20 mouse cellular contexts compared by ENCODE assay signal in the genomic region with DNA sequence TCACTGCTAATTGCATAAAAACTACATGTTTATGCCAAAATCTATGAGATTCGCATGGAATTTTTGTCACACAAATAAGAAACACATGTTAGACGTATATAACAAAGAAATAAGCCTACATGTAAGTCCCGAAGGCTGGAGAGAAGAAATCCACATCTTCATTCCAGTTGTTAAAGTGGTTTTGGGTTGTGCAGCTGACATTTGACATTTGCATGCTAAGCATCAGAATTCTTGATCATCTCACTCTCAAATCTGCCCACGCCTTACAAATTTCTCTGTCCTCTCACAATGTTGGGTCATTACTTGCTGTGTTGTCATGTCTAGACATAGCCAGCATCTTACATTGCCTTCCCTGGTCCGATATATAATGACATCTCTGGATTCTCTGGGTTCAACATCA. TPM values are rescaled to one million over a fixed set of nuclear protein-coding genes. Genes with fewer than 3 reads are reported as not detected.
A peak's percentile ranks its signal among the peaks of the same experiment; 100 is the strongest.
DNase-seq lines count a peak whose midpoint lies in the region; ATAC-seq and TF ChIP-seq lines count a peak whose summit lies in the region.
"Had no signal": no experiment of that assay in that cellular context is flagged by ENCODE, and none has a peak within 500 bp of the region (broad histone marks: within the 10 kb centered on the region; RNA-seq: fewer than 3 reads in every experiment).

No protein-coding gene starts in this region.

- no peak for ATAC-seq in embryonic facial prominence, embryonic 12.5 days (ENCODE audit: insufficient number of reproducible peaks, insufficient read depth, low FRiP score, low TSS enrichment)
- no peak for ATAC-seq in embryonic facial prominence, embryonic 13.5 days (ENCODE audit: insufficient number of reproducible peaks, insufficient read depth, low FRiP score, low TSS enrichment, low read depth)
- no peak for ATAC-seq in embryonic facial prominence, embryonic 15.5 days (ENCODE audit: insufficient number of reproducible peaks, low FRiP score, low TSS enrichment, low read depth)
- ATAC-seq in midbrain, embryonic 11.5 days (ENCODE audit: low FRiP score) = no peak
- ATAC-seq: activated CD4-positive, CD25-positive, alpha-beta regulatory T cell, adult 4 months; forebrain, embryonic 13.5 days; forebrain, embryonic 15.5 days; forebrain, postnatal 0 days had no signal

- 41% methylated on average over 5 of the region's 5 CpGs for WGBS in embryonic facial prominence, embryonic 12.5 days
- 85% methylated on average over 5 of the region's 5 CpGs for WGBS in embryonic facial prominence, embryonic 10.5 days
- WGBS in embryonic facial prominence, embryonic 13.5 days = 42% methylated on average over 5 of the region's 5 CpGs
- 40% methylated on average over 5 of the region's 5 CpGs for WGBS in embryonic facial prominence, embryonic 15.5 days
- WGBS in heart, adult 2 months = 82% methylated on average over 5 of the region's 5 CpGs
- 82% methylated on average over 5 of the region's 5 CpGs for WGBS in midbrain, embryonic 11.5 days

- H3K9me3 ChIP-seq in embryonic facial prominence, embryonic 12.5 days = no peaks in the 10 kb centered on the region
- H3K9me3 ChIP-seq in embryonic facial prominence, embryonic 10.5 days = no peaks in the 10 kb centered on the region
- no peaks in the 10 kb centered on the region for H3K9me3 ChIP-seq in embryonic facial prominence, embryonic 13.5 days
- no peaks in the 10 kb centered on the region for H3K9me3 ChIP-seq in embryonic facial prominence, embryonic 15.5 days (replicated peaks)
- H3K9me3 ChIP-seq in midbrain, embryonic 11.5 days (ENCODE audit: control insufficient read depth, low read length) = no peaks in the 10 kb centered on the region
- H3K9me3 ChIP-seq: forebrain, embryonic 13.5 days; forebrain, embryonic 15.5 days had no signal

- intact Hi-C loops in heart, adult 2 months (cut with DNase I) = loop anchor here (10.0 kb wide), 1 partner anchor 398 kb away; no protein-coding TSS in a partner anchor

- H3K79me2 ChIP-seq in heart, adult 2 months (replicated peaks; ENCODE audit: control insufficient read depth, insufficient read depth, low read length) = no peaks in the 10 kb centered on the region

- H3K9ac ChIP-seq in embryonic facial prominence, embryonic 12.5 days = no peak overlapping the region
- no peak overlapping the region for H3K9ac ChIP-seq in embryonic facial prominence, embryonic 13.5 days
- H3K9ac ChIP-seq in embryonic facial prominence, embryonic 15.5 days = no peak overlapping the region
- H3K9ac ChIP-seq in heart, adult 2 months (ENCODE audit: low read depth, low read length) = no peak overlapping the region
- no peak overlapping the region for H3K9ac ChIP-seq in midbrain, embryonic 11.5 days (ENCODE audit: low read length)
- H3K9ac ChIP-seq: forebrain, embryonic 13.5 days; forebrain, embryonic 15.5 days; forebrain, postnatal 0 days had no signal

- no peak for DNase-seq in embryonic facial prominence, embryonic 10.5 days (ENCODE audit: low spot score)
- no peak for DNase-seq in lung, postnatal 14 days
- no peak for DNase-seq in heart, adult 2 months
- DNase-seq in midbrain, embryonic 11.5 days (ENCODE audit: low spot score, missing footprints) = no peak
- DNase-seq: adrenal gland, adult 8-10 months; adrenal gland, postnatal 14 days; adrenal gland, postnatal 36 days; cerebellum, adult 11-12 months; cerebellum, adult 2 months; cerebellum, adult 9-10 months; cerebellum, postnatal 10 days; cerebellum, postnatal 25 days; forebrain, postnatal 0 days had no signal

- no peaks in the 10 kb centered on the region for H3K36me3 ChIP-seq in embryonic facial prominence, embryonic 12.5 days
- H3K36me3 ChIP-seq in embryonic facial prominence, embryonic 10.5 days (replicated peaks) = no peaks in the 10 kb centered on the region
- H3K36me3 ChIP-seq in embryonic facial prominence, embryonic 13.5 days = no peaks in the 10 kb centered on the region
- H3K36me3 ChIP-seq in embryonic facial prominence, embryonic 15.5 days = no peaks in the 10 kb centered on the region
- no peaks in the 10 kb centered on the region for H3K36me3 ChIP-seq in heart, adult 2 months (ENCODE audit: control insufficient read depth, insufficient read depth, low read length)
- no peaks in the 10 kb centered on the region for H3K36me3 ChIP-seq in midbrain, embryonic 11.5 days (ENCODE audit: control insufficient read depth, insufficient read depth, low read length)
- H3K36me3 ChIP-seq: forebrain, embryonic 15.5 days had no signal

- H3K27ac ChIP-seq in embryonic facial prominence, embryonic 12.5 days = peak overlapping the region; percentile 77
- no peak overlapping the region for H3K27ac ChIP-seq in embryonic facial prominence, embryonic 10.5 days (replicated peaks)
- peak overlapping the region; percentile 88 for H3K27ac ChIP-seq in embryonic facial prominence, embryonic 13.5 days
- peak overlapping the region; percentile 82 for H3K27ac ChIP-seq in embryonic facial prominence, embryonic 15.5 days (replicated peaks)
- no peak overlapping the region for H3K27ac ChIP-seq in heart, adult 2 months
- no peak overlapping the region for H3K27ac ChIP-seq in midbrain, embryonic 11.5 days (ENCODE audit: low read depth, low read length)
- H3K27ac ChIP-seq: forebrain, embryonic 13.5 days; forebrain, embryonic 15.5 days had no signal

- H3K27me3 ChIP-seq in embryonic facial prominence, embryonic 12.5 days = no peaks in the 10 kb centered on the region
- H3K27me3 ChIP-seq in embryonic facial prominence, embryonic 10.5 days (replicated peaks; ENCODE audit: low read depth, poor library complexity, severe bottlenecking) = no peaks in the 10 kb centered on the region
- no peaks in the 10 kb centered on the region for H3K27me3 ChIP-seq in embryonic facial prominence, embryonic 13.5 days
- H3K27me3 ChIP-seq in embryonic facial prominence, embryonic 15.5 days = no peaks in the 10 kb centered on the region
- H3K27me3 ChIP-seq in heart, adult 2 months (ENCODE audit: control insufficient read depth, insufficient read depth, low read length) = no peaks in the 10 kb centered on the region
- H3K27me3 ChIP-seq in midbrain, embryonic 11.5 days (ENCODE audit: control insufficient read depth, insufficient read depth, low read length) = no peaks in the 10 kb centered on the region
- H3K27me3 ChIP-seq: forebrain, embryonic 13.5 days; forebrain, embryonic 15.5 days had no signal

- 0 out of 2 replicates have a peak, but pooled peaks cover 3% of the 10 kb centered on the region for H3K4me1 ChIP-seq in embryonic facial prominence, embryonic 12.5 days
- H3K4me1 ChIP-seq in embryonic facial prominence, embryonic 10.5 days = no peaks in the 10 kb centered on the region
- H3K4me1 ChIP-seq in embryonic facial prominence, embryonic 13.5 days = peaks cover 11% of the 10 kb centered on the region
- H3K4me1 ChIP-seq in embryonic facial prominence, embryonic 15.5 days = 0 out of 2 replicates have a peak, but pooled peaks cover 6% of the 10 kb centered on the region
- no peaks in the 10 kb centered on the region for H3K4me1 ChIP-seq in heart, adult 2 months (ENCODE audit: control insufficient read depth, insufficient read depth, low read length)
- H3K4me1 ChIP-seq in midbrain, embryonic 11.5 days (ENCODE audit: control insufficient read depth, insufficient read depth, low read length) = no peaks in the 10 kb centered on the region
- H3K4me1 ChIP-seq: forebrain, embryonic 13.5 days; forebrain, embryonic 15.5 days had no signal

- TF ChIP-seq EP300 in heart, adult 2 months (IDR thresholded peaks at IDR 0.05; ENCODE audit: insufficient read depth, low read depth, low read length) = no peak

- TF ChIP-seq CTCF in heart, adult 2 months (IDR thresholded peaks at IDR 0.05) = no peak

- no peak overlapping the region for H3K4me3 ChIP-seq in embryonic facial prominence, embryonic 12.5 days
- no peak overlapping the region for H3K4me3 ChIP-seq in embryonic facial prominence, embryonic 10.5 days
- H3K4me3 ChIP-seq in embryonic facial prominence, embryonic 13.5 days = no peak overlapping the region
- no peak overlapping the region for H3K4me3 ChIP-seq in embryonic facial prominence, embryonic 15.5 days (replicated peaks)
- no peak overlapping the region for H3K4me3 ChIP-seq in heart, adult 2 months
- no peak overlapping the region for H3K4me3 ChIP-seq in midbrain, embryonic 11.5 days (ENCODE audit: low read depth, low read length)
- H3K4me3 ChIP-seq: forebrain, embryonic 13.5 days; forebrain, embryonic 15.5 days had no signal

- TF ChIP-seq POLR2A in heart, adult 2 months (IDR thresholded peaks at IDR 0.05; ENCODE audit: insufficient read depth, low read depth, low read length) = no peak

- H3K4me2 ChIP-seq in embryonic facial prominence, embryonic 12.5 days (replicated peaks) = no peak overlapping the region
- 0 out of 2 replicates have a peak overlapping the region, but pooled peaks have one; percentile 35 for H3K4me2 ChIP-seq in embryonic facial prominence, embryonic 13.5 days
- no peak overlapping the region for H3K4me2 ChIP-seq in embryonic facial prominence, embryonic 15.5 days (replicated peaks)
- H3K4me2 ChIP-seq in midbrain, embryonic 11.5 days = no peak overlapping the region
- H3K4me2 ChIP-seq: forebrain, embryonic 13.5 days; forebrain, embryonic 15.5 days had no signal

RNA-seq across cellular contexts. Expression of gene Anxa1, which starts 24.2 kb away (rescaled TPM):
- 34.4 and 34.6 TPM in 2 replicates for polyA plus RNA-seq in embryonic facial prominence, embryonic 12.5 days (2016; fragmentation: Nextera tagmentation; extraction: Ambion mirVana)
- polyA plus RNA-seq in embryonic facial prominence, embryonic 10.5 days (2016; fragmentation: Nextera tagmentation; extraction: Ambion mirVana) = 0.92 and 4.3 TPM in 2 replicates
- polyA plus RNA-seq in embryonic facial prominence, embryonic 13.5 days (2015; fragmentation: Nextera tagmentation; extraction: Ambion mirVana) = 170 and 203 TPM in 2 replicates
- polyA plus RNA-seq in embryonic facial prominence, embryonic 15.5 days (2015; fragmentation: Nextera tagmentation; extraction: Ambion mirVana) = 565 and 632 TPM in 2 replicates
- total RNA-seq in heart, adult 2 months (2021) = 10 to 100 TPM; 17.3 to 19.9 TPM
- 10.4 and 13.6 TPM in 2 replicates for polyA plus RNA-seq in heart, adult 2 months (2012; rRNA removed)
- polyA plus RNA-seq in midbrain, embryonic 11.5 days (2014; fragmentation: Nextera tagmentation; extraction: Ambion mirVana) = 2.6 and 3.7 TPM in 2 replicates
- total RNA-seq: MEL had no signal

Comparison
In these comparisons a context has a peak if more than half of its experiments do, and no peak if none do; other contexts are left out.
1. H3K27ac ChIP-seq: peak in embryonic facial prominence, embryonic 12.5 days (single experiment), embryonic facial prominence, embryonic 13.5 days (single experiment) and embryonic facial prominence, embryonic 15.5 days (single experiment); none in embryonic facial prominence, embryonic 10.5 days (single experiment), heart, adult 2 months (single experiment) and midbrain, embryonic 11.5 days (single experiment).